Mouse (Mus musculus): ENCODE measurements around the gene Col8a1.

GRCm38 (mm10) chr16:57755708-57756107 lies 1.2 kb upstream of the Col8a1 start:
- TF ChIP-seq CTCF (IDR thresholded peaks at IDR 0.05) (no peak), EP300 (IDR thresholded peaks at IDR 0.05) (no peak)

All from lung, postnatal 0 days (tissue).